Mouse (Mus musculus): ENCODE data around the gene Shroom3.
"Not testable (repeated sequence)": the region's sequence is repeated elsewhere in the genome, so short reads cannot be mapped to it uniquely, and the experiment has no call there.

Shroom3 gene

GRCm38 (mm10) chr5:92893284-92893683 lies 210.0 kb downstream of the Shroom3 start:
- no peak for DNase-seq (ENCODE audit: low read depth, low spot score)

- no peak for DNase-seq (ENCODE audit: low read depth, low spot score)
Observed at GRCm38 (mm10) chr5:92893711-92894110, 210.5 kb downstream of the Shroom3 start.

- no peak for DNase-seq (ENCODE audit: low read depth, low spot score)
Observed at GRCm38 (mm10) chr5:92895877-92896276, 212.6 kb downstream of the Shroom3 start.

- no peak for DNase-seq (ENCODE audit: low read depth, low spot score)
Observed at GRCm38 (mm10) chr5:92896725-92897280, 213.6 kb downstream of the Shroom3 start.

GRCm38 (mm10) chr5:92897766-92898745 lies 214.8 kb downstream of the Shroom3 start:
- peak; percentile 80 for DNase-seq (ENCODE audit: low read depth, low spot score)

GRCm38 (mm10) chr5:92900470-92900869 lies 217.2 kb downstream of the Shroom3 start:
- no peak for DNase-seq (ENCODE audit: low read depth, low spot score)

GRCm38 (mm10) chr5:92901870-92902269 lies 218.6 kb downstream of the Shroom3 start:
- no peak for DNase-seq (ENCODE audit: low read depth, low spot score)

- DNase-seq (ENCODE audit: low read depth, low spot score), result no peak
Observed at GRCm38 (mm10) chr5:92905146-92905545, 221.9 kb downstream of the Shroom3 start.

GRCm38 (mm10) chr5:92905594-92906008 lies 222.4 kb downstream of the Shroom3 start:
- peak; percentile 83 for DNase-seq (ENCODE audit: low read depth, low spot score)

- no peak for DNase-seq (ENCODE audit: low read depth, low spot score)
Observed at GRCm38 (mm10) chr5:92908227-92908626, 225.0 kb downstream of the Shroom3 start.

- DNase-seq (ENCODE audit: low read depth, low spot score), result no peak
Observed at GRCm38 (mm10) chr5:92910838-92911237, 227.6 kb downstream of the Shroom3 start.

- no peak for DNase-seq (ENCODE audit: low read depth, low spot score)
Observed at GRCm38 (mm10) chr5:92915421-92915820, 232.2 kb downstream of the Shroom3 start.

GRCm38 (mm10) chr5:92917755-92918154 lies 234.5 kb downstream of the Shroom3 start:
- no peak for DNase-seq (ENCODE audit: low read depth, low spot score)

GRCm38 (mm10) chr5:92918170-92918569 lies 234.9 kb downstream of the Shroom3 start:
- no peak for DNase-seq (ENCODE audit: low read depth, low spot score)

- no peak for DNase-seq (ENCODE audit: low read depth, low spot score)
Observed at GRCm38 (mm10) chr5:92918866-92919265, 235.6 kb downstream of the Shroom3 start.

- DNase-seq (ENCODE audit: low read depth, low spot score), result no peak
Observed at GRCm38 (mm10) chr5:92919390-92919789, 236.2 kb downstream of the Shroom3 start.

GRCm38 (mm10) chr5:92920984-92921383 lies 237.7 kb downstream of the Shroom3 start:
- DNase-seq (ENCODE audit: low read depth, low spot score), result no peak

- DNase-seq (ENCODE audit: low read depth, low spot score), result no peak
Observed at GRCm38 (mm10) chr5:92921728-92922127, 238.5 kb downstream of the Shroom3 start.

GRCm38 (mm10) chr5:92922981-92923380 lies 239.7 kb downstream of the Shroom3 start:
- DNase-seq (ENCODE audit: low read depth, low spot score), result not testable (repeated sequence)

- DNase-seq (ENCODE audit: low read depth, low spot score), result no peak
Observed at GRCm38 (mm10) chr5:92924851-92925477, 241.7 kb downstream of the Shroom3 start.

- DNase-seq (ENCODE audit: low read depth, low spot score), result no peak
Observed at GRCm38 (mm10) chr5:92927667-92928066, 244.4 kb downstream of the Shroom3 start.

- no peak for DNase-seq (ENCODE audit: low read depth, low spot score)
Observed at GRCm38 (mm10) chr5:92930557-92930956, 247.3 kb downstream of the Shroom3 start.
